Mouse (Mus musculus) activated CD4-positive, CD25-positive, alpha-beta regulatory T cell, adult 4 months (primary cell): ENCODE data around the gene Prkd3. TPM values are rescaled to one million over a fixed set of nuclear protein-coding genes. Genes with fewer than 3 reads are reported as not detected.

Experiments used
- ATAC-seq: one replicate; pipeline ENCODE4 v1.8.0; 2017
- polyA plus RNA-seq, 2 experiments: library from polyadenylated mRNA; unstranded; fragments of 100-300 nt; shearing (Covaris generic); gene quantifications; one replicate each; pipeline ENCODE4 v1.2.1; 2017

The Prkd3 gene
- polyA plus RNA-seq, 2 experiments from 2014 or later = 5.7 to 8.2 TPM

GRCm38 (mm10) chr17:78936466-78937228, 84.0 kb downstream of the Prkd3 start, which contains the start of the genes Cebpz and Ndufaf7:
TSS of gene Cebpz (minus strand) at chr17:78937066.
TSS of gene Ndufaf7 (plus strand) at chr17:78937136.
- ATAC-seq = peak; percentile 98

- no peak for ATAC-seq
Measured at GRCm38 (mm10) chr17:78935857-78936256, 84.8 kb downstream of the Prkd3 start.

- ATAC-seq = no peak
Measured at GRCm38 (mm10) chr17:78917696-78918095, 102.9 kb downstream of the Prkd3 start.

GRCm38 (mm10) chr17:78916899-78917298, 103.7 kb downstream of the Prkd3 start:
- peak; percentile 13 for ATAC-seq

- peak; percentile 91 for ATAC-seq
Measured at GRCm38 (mm10) chr17:78916369-78916813, 104.2 kb downstream of the Prkd3 start, which contains the start of gene Cebpzos. TSS of gene Cebpzos (plus strand) at chr17:78916500.

GRCm38 (mm10) chr17:78915772-78916171, 104.8 kb downstream of the Prkd3 start:
- ATAC-seq = no peak

GRCm38 (mm10) chr17:78913921-78914320, 106.7 kb downstream of the Prkd3 start:
- ATAC-seq = no peak

GRCm38 (mm10) chr17:78912861-78913281, 107.7 kb downstream of the Prkd3 start:
- no peak for ATAC-seq

- no peak for ATAC-seq
Measured at GRCm38 (mm10) chr17:78909374-78909773, 111.2 kb downstream of the Prkd3 start.

GRCm38 (mm10) chr17:78906892-78907291, 113.7 kb downstream of the Prkd3 start, which contains the start of gene Sult6b1:
TSS of gene Sult6b1 (minus strand) at chr17:78906992.
- no peak for ATAC-seq

- ATAC-seq = no peak
Measured at GRCm38 (mm10) chr17:78903158-78903557, 117.5 kb downstream of the Prkd3 start.

Other genes starting within 250 kb of the Prkd3 start
- gene Heatr5b, start 185.5 kb downstream of the Prkd3 start, polyA plus RNA-seq = 1 to 10 TPM; 8.7 to 10.0 TPM
- gene Gpatch11, start 185.2 kb downstream of the Prkd3 start, polyA plus RNA-seq = 100 to 1,000 TPM in 1 of 2 experiments, 10 to 100 TPM in 1; 77.1 to 109 TPM
- gene Eif2ak2, start 138.2 kb downstream of the Prkd3 start, polyA plus RNA-seq = 10 to 100 TPM; 23.5 to 37.7 TPM
- 1 to 10 TPM in 1 of 2 experiments, under 1 TPM in 1; 0.68 to 1.4 TPM for gene Sult6b1, start 113.8 kb downstream of the Prkd3 start, polyA plus RNA-seq
- gene Cebpzos, start 104.3 kb downstream of the Prkd3 start, polyA plus RNA-seq = 10 to 100 TPM; 82.0 to 84.0 TPM
- gene Cebpz, start 83.8 kb downstream of the Prkd3 start, polyA plus RNA-seq = 10 to 100 TPM; 49.7 to 74.8 TPM
- 10 to 100 TPM; 58.3 to 60.6 TPM for gene Ndufaf7, start 83.7 kb downstream of the Prkd3 start, polyA plus RNA-seq
- gene Qpct, start 31.1 kb upstream of the Prkd3 start, polyA plus RNA-seq = 1 to 10 TPM; 2.1 to 3.7 TPM